Mouse (Mus musculus) testis, adult 10 weeks (tissue): ENCODE results near the gene Rasgrf1. TPM values are rescaled to one million over a fixed set of nuclear protein-coding genes. Genes with fewer than 3 reads are reported as not detected.

ENCODE experiments used
- polyA plus RNA-seq: library from polyadenylated mRNA; stranded (reverse); fragments of 350-450 nt; fragmentation: Illumina TruSeq; extraction: RNeasy Lipid Tissue Mini Kit (QIAGEN cat#74804); gene quantifications from one replicate; pipeline ENCODE4 v1.2.3, GENCODE M21; 2014; ENCODE audit warnings: low read depth, low replicate concordance

Gene Rasgrf1
- polyA plus RNA-seq, result 2.3 TPM

DNA sequence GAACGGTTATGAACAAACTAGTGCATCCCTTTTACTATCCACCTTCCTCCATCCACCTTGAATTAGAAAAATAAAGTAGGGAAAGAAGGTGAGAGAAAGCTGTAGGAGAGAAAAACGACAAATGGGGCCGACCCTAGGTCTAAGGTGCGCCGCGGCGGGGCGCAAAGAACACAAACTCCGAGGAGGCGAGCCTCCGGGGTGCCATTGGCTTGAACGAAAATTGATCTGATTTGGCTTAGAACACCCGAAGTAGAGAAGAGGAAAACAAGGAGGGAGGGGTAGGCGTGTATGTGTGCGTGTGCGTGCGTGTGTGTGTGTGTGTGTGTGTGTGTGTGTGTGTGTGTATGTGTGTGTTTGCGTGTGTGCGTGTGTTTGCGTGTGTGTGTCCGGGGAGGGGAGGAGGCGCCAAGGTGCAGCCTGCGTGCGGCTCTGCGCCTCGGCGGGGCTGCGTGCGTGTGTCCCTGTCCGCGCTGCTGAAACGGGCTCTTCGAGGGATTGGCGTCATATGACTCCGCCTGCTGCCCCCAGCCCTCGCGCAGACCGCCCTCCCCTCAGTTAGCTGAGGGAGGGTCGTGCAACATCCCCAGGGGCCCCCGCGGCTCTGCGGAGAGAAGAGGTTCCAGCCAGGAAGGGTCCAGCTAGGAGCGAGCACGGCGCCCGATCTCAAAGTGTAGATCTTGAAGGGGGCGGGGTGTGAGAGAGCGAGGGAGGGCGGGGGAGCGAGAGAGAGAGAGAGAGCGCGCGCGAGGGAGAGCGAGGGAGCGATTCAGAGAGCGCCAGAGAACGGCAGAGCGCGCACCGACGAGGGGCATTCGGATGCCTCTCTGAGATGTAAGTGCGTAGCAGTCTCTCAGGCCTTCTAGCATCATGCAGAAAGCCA lies at the start of gene Rasgrf1:
Rasgrf1 (plus strand) TSS at position 778 of the 880 bp plus-strand sequence.

GRCm38 (mm10) chr9:90053852-90054251 lies 144.1 kb downstream of the Rasgrf1 start, which contains the start of gene Ctsh:
Gene Ctsh (plus strand): TSS chr9:90054152.

Other genes starting within 250 kb of the Rasgrf1 start
- gene Tmed3, start 204.8 kb upstream of the Rasgrf1 start, polyA plus RNA-seq, result 16.2 TPM
- gene Ankrd34c, start 171.4 kb upstream of the Rasgrf1 start, polyA plus RNA-seq, result 0.08 TPM
- 16.7 TPM for gene Ctsh, start 144.2 kb downstream of the Rasgrf1 start, polyA plus RNA-seq
- 2,168 TPM for gene Morf4l1, start 204.9 kb downstream of the Rasgrf1 start, polyA plus RNA-seq